Mouse (Mus musculus) frontal cortex, postnatal 14 days (tissue): ENCODE data around the gene Rbm33.

ENCODE experiments used
- DNase-seq, 2 experiments: peaks; one replicate each; pipeline ENCODE4 v3.0.0; 2022; ENCODE audit warnings: low spot score in 2 of 2

The Rbm33 gene

GRCm38 (mm10) chr5:28462741-28463590 lies 146.0 kb downstream of the Rbm33 start:
- no peak for DNase-seq

DNA sequence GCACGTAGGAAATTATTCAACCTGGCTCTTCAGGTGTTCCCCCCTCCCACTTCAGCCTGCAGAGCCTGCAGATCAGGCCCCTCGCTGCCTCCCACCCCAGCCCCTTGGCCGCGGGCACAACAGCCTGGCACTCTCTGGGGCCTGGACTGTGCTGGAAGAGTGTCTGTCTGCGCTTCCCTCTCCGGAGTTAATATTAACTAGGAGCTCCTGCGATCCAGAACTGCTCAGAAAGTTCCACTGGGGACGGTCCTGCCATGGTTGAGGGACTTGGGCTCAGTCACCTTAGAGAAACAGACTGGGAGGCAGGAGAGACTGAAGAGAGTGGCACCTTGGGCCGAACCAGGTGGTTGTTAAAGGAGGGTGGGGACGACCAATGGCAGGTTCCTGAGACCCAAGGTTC lies 146.7 kb downstream of the Rbm33 start:
- DNase-seq = no peak

DNA sequence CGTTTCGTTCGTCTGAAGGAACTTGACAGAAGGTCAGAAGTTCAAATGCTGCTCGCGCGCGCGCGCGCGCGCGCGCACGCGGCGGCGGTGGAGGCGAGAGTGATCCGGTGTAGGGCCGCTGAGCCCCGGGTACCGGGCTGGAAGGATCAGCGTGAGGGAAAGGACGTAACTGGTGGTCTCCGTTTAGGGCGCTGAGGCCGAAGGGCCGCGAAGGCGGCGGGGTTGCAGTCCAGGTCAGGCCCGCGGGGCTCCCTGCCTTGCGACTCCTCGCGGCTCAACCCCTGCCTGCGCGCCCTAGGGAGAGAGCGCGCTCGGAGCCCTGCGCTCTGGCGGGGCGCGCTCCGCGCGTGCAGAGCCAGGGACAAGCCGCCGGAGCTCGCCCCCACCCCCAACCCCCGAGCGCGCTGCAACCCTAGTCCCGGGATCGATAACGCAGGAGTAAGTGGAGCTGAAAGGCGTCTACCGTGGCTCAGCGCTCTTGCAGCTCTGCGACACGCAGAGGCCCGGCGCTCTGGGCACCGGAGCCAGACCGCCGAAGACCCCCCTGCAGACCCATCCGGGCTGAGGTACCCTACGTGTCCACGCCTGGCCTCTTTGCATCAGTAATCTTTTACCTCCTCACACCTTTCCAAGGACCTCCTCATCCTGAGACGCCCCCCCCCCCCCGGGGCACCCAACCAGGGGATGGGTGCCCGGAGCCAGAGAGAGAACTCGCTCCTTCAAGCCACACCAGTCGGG lies 147.6 kb downstream of the Rbm33 start:
- no peak for DNase-seq

GRCm38 (mm10) chr5:28465099-28465406 lies 148.1 kb downstream of the Rbm33 start:
- peak; percentile 52 to 68 for DNase-seq

- no peak for DNase-seq
These were observed 148.6 kb downstream of the Rbm33 start for GRCm38 (mm10) chr5:28465526-28465925.

DNA sequence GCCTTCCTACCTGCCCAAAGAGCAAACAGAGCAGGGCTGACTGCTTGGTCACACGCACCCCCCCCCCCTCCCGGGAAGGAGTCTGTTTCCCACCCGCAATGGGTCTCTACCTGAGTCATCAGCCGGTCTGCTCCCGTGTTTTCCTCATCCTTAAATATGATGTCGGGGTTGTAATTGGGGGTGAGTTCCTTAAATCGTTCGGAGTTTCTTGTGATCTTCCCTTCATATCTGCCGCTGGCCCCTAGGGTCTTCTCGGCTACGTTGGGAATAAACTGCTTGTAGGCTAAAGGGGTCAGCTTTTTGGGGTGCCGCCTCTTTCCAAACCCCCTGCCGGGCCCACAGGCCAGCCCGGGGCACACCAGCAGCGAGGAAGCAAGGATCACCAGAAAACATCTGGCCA lies 149.4 kb downstream of the Rbm33 start:
- no peak for DNase-seq

GRCm38 (mm10) chr5:28466760-28467306 lies 149.9 kb downstream of the Rbm33 start, which contains the start of gene Shh:
Shh (minus strand) TSS chr5:28467256.
- DNase-seq = peak in 1 of 2 experiments; percentile 62
